Mouse (Mus musculus): ENCODE measurements around the gene Hoxc10.

Hoxc10 gene

GRCm38 (mm10) chr15:102945185-102946077 is 21.2 kb upstream of the Hoxc10 start:
- DNase-seq (ENCODE audit: low spot score): no peak

- no peak for DNase-seq (ENCODE audit: low spot score)
Observed at GRCm38 (mm10) chr15:102947276-102947675, 19.3 kb upstream of the Hoxc10 start.

GRCm38 (mm10) chr15:102948842-102949241 is 17.8 kb upstream of the Hoxc10 start:
- no peak for DNase-seq (ENCODE audit: low spot score)

- no peak for DNase-seq (ENCODE audit: low spot score)
Observed at GRCm38 (mm10) chr15:102949696-102950095, 16.9 kb upstream of the Hoxc10 start.

GRCm38 (mm10) chr15:102950877-102951276 is 15.7 kb upstream of the Hoxc10 start:
- no peak for DNase-seq (ENCODE audit: low spot score)

GRCm38 (mm10) chr15:102953561-102953960 is 13.0 kb upstream of the Hoxc10 start:
- no peak for DNase-seq (ENCODE audit: low spot score)

- DNase-seq (ENCODE audit: low spot score): no peak
Observed at GRCm38 (mm10) chr15:102954192-102955006, 12.2 kb upstream of the Hoxc10 start, which contains the start of gene Hoxc11. TSS of gene Hoxc11 (plus strand) at chr15:102954427.

- no peak for DNase-seq (ENCODE audit: low spot score)
Observed at GRCm38 (mm10) chr15:102955007-102955382, 11.6 kb upstream of the Hoxc10 start.

GRCm38 (mm10) chr15:102955833-102956640 is 10.6 kb upstream of the Hoxc10 start:
- no peak for DNase-seq (ENCODE audit: low spot score)

GRCm38 (mm10) chr15:102956906-102957305 is 9.7 kb upstream of the Hoxc10 start:
- no peak for DNase-seq (ENCODE audit: low spot score)

GRCm38 (mm10) chr15:102959663-102960191 is 6.9 kb upstream of the Hoxc10 start:
- DNase-seq (ENCODE audit: low spot score): no peak

- DNase-seq (ENCODE audit: low spot score): no peak
Observed at GRCm38 (mm10) chr15:102961728-102962127, 4.9 kb upstream of the Hoxc10 start.

GRCm38 (mm10) chr15:102962492-102962891 is 4.1 kb upstream of the Hoxc10 start:
- DNase-seq (ENCODE audit: low spot score): no peak

GRCm38 (mm10) chr15:102963259-102963658 is 3.3 kb upstream of the Hoxc10 start:
- DNase-seq (ENCODE audit: low spot score): no peak

- no peak for DNase-seq (ENCODE audit: low spot score)
Observed at GRCm38 (mm10) chr15:102963671-102964640, 2.6 kb upstream of the Hoxc10 start.

- DNase-seq (ENCODE audit: low spot score): no peak
Observed at GRCm38 (mm10) chr15:102965003-102965891, 1.3 kb upstream of the Hoxc10 start.

- no peak for DNase-seq (ENCODE audit: low spot score)
Observed at GRCm38 (mm10) chr15:102965892-102966775, 462 bp upstream of the Hoxc10 start.

- no peak for DNase-seq (ENCODE audit: low spot score)
Observed at GRCm38 (mm10) chr15:102967312-102967510, 615 bp downstream of the Hoxc10 start, which contains the start of gene Hoxc5. TSS of gene Hoxc5 (plus strand) at chr15:102967443.

Data from layer of hippocampus, adult 9-10 months (tissue).